Mouse (Mus musculus): ENCODE results near the gene Sept1. TPM values are rescaled to one million over a fixed set of nuclear protein-coding genes. Genes with fewer than 3 reads are reported as not detected.

The Sept1 gene
- polyA plus RNA-seq, 1 experiment: 11.3 TPM

- WGBS: 89% methylated on average over 12 of the region's 12 CpGs
- Histone ChIP-seq H3K4me1 (ENCODE audit: control insufficient read depth, insufficient read depth, low read length) (no peaks in the 10 kb centered on the region), H3K27me3 (ENCODE audit: control insufficient read depth, insufficient read depth, low read length) (no peaks in the 10 kb centered on the region; the same call in 1 of the 2 replicates), H3K4me3 (replicated peaks; ENCODE audit: insufficient read depth, low read depth, low read length) (no peak overlapping the region), H3K27ac (ENCODE audit: insufficient read depth, low read length) (no peak overlapping the region)
- no peak for DNase-seq
- TF ChIP-seq CTCF (IDR thresholded peaks at IDR 0.05; ENCODE audit: borderline replicate concordance, insufficient read depth, low read depth, low read length) (no peak), POLR2A (IDR thresholded peaks at IDR 0.05; ENCODE audit: borderline replicate concordance, insufficient read depth, low read length) (no peak)
Measured at GRCm38 (mm10) chr7:127165607-127166493, 67.1 kb downstream of the Sept1 start.

Other genes with a start within 250 kb of the Sept1 start
- 19.9 and 21.0 TPM in 2 replicates for gene Mvp, start 218.5 kb downstream of the Sept1 start, polyA plus RNA-seq (2012; rRNA removed)
- gene Pagr1b, start 216.6 kb downstream of the Sept1 start, polyA plus RNA-seq (2012; rRNA removed): 2.8 and 5.2 TPM in 2 replicates
- 91.6 and 105 TPM in 2 replicates for gene Pagr1a, start 215.8 kb downstream of the Sept1 start, polyA plus RNA-seq (2012; rRNA removed)
- 362 and 365 TPM in 2 replicates for gene Gm42742, start 212.0 kb downstream of the Sept1 start, polyA plus RNA-seq (2012; rRNA removed)
- 600 and 672 TPM in 2 replicates for gene Prrt2, start 211.9 kb downstream of the Sept1 start, polyA plus RNA-seq (2012; rRNA removed)
- 198 and 213 TPM in 2 replicates for gene Maz, start 206.1 kb downstream of the Sept1 start, polyA plus RNA-seq (2012; rRNA removed)
- 7.7 and 9.1 TPM in 2 replicates for gene Kif22, start 190.7 kb downstream of the Sept1 start, polyA plus RNA-seq (2012; rRNA removed)
- gene Zg16, start 145.8 kb downstream of the Sept1 start, polyA plus RNA-seq (2012; rRNA removed): 0.34 TPM in 1 of 2 replicates, not detected in the other
- gene AI467606, start 141.8 kb downstream of the Sept1 start, polyA plus RNA-seq (2012; rRNA removed): 1.4 and 2.1 TPM in 2 replicates
- gene Qprt, start 110.9 kb downstream of the Sept1 start, polyA plus RNA-seq (2012; rRNA removed): 2.1 and 2.2 TPM in 2 replicates
- 0.16 and 0.18 TPM in 2 replicates for gene Spn, start 95.3 kb downstream of the Sept1 start, polyA plus RNA-seq (2012; rRNA removed)
- 101 and 103 TPM in 2 replicates for gene Cd2bp2, start 37.1 kb downstream of the Sept1 start, polyA plus RNA-seq (2012; rRNA removed)
- 72.4 and 83.9 TPM in 2 replicates for gene Tbc1d10b, start 24.7 kb downstream of the Sept1 start, polyA plus RNA-seq (2012; rRNA removed)
- 1.6 and 3.0 TPM in 2 replicates for gene Mylpf, start 24.2 kb downstream of the Sept1 start, polyA plus RNA-seq (2012; rRNA removed)
- gene Zfp553, start 69 bp downstream of the Sept1 start, polyA plus RNA-seq (2012; rRNA removed): 16.6 and 17.6 TPM in 2 replicates
- gene Zfp771, start 11.1 kb upstream of the Sept1 start, polyA plus RNA-seq (2012; rRNA removed): 88.7 and 95.4 TPM in 2 replicates
- gene Dctpp1, start 27.6 kb upstream of the Sept1 start, polyA plus RNA-seq (2012; rRNA removed): 23.8 and 25.6 TPM in 2 replicates
- gene Sephs2, start 40.9 kb upstream of the Sept1 start, polyA plus RNA-seq (2012; rRNA removed): 31.1 and 31.7 TPM in 2 replicates
- 0.87 and 1.4 TPM in 2 replicates for gene Itgal, start 63.1 kb upstream of the Sept1 start, polyA plus RNA-seq (2012; rRNA removed)
- gene Zfp768, start 112.5 kb upstream of the Sept1 start, polyA plus RNA-seq (2012; rRNA removed): 21.2 TPM in 2 replicates
- gene Zfp747, start 142.9 kb upstream of the Sept1 start, polyA plus RNA-seq (2012; rRNA removed): 8.2 and 8.6 TPM in 2 replicates
- 3.9 and 4.4 TPM in 2 replicates for gene 9130019O22Rik, start 154.0 kb upstream of the Sept1 start, polyA plus RNA-seq (2012; rRNA removed)
- gene E430018J23Rik, start 160.5 kb upstream of the Sept1 start, polyA plus RNA-seq (2012; rRNA removed): 4.8 and 5.9 TPM in 2 replicates
- 4.0 and 4.3 TPM in 2 replicates for gene Zfp764, start 173.7 kb upstream of the Sept1 start, polyA plus RNA-seq (2012; rRNA removed)
- 19.3 and 20.6 TPM in 2 replicates for gene Zfp688, start 188.9 kb upstream of the Sept1 start, polyA plus RNA-seq (2012; rRNA removed)
- gene Zfp689, start 216.0 kb upstream of the Sept1 start, polyA plus RNA-seq (2012; rRNA removed): 6.8 and 6.9 TPM in 2 replicates
- gene Prr14, start 226.5 kb upstream of the Sept1 start, polyA plus RNA-seq (2012; rRNA removed): 57.9 and 66.1 TPM in 2 replicates
- gene Fbrs, start 246.1 kb upstream of the Sept1 start, polyA plus RNA-seq (2012; rRNA removed): 35.5 and 37.2 TPM in 2 replicates

All from cerebellum, adult 2 months (tissue).